Mouse (Mus musculus): ENCODE measurements around the gene Apol7a.
"Not testable (repeated sequence)": the region's sequence is repeated elsewhere in the genome, so short reads cannot be mapped to it uniquely, and the experiment has no call there.

- not testable (repeated sequence) for TF ChIP-seq CTCF (IDR thresholded peaks at IDR 0.05; ENCODE audit: insufficient read depth, low read length); POLR2A (IDR thresholded peaks at IDR 0.05; ENCODE audit: borderline replicate concordance, extremely low read depth, low read depth, low read length)
These were observed 12.1 kb upstream of the Apol7a start, which contains the start of gene Apol9a for GRCm38 (mm10) chr15:77411035-77411434.

Data from lung, adult 2 months (tissue).